Mouse (Mus musculus): Measurements from ENCODE around the gene Tiam1.

Tiam1 gene

DNA sequence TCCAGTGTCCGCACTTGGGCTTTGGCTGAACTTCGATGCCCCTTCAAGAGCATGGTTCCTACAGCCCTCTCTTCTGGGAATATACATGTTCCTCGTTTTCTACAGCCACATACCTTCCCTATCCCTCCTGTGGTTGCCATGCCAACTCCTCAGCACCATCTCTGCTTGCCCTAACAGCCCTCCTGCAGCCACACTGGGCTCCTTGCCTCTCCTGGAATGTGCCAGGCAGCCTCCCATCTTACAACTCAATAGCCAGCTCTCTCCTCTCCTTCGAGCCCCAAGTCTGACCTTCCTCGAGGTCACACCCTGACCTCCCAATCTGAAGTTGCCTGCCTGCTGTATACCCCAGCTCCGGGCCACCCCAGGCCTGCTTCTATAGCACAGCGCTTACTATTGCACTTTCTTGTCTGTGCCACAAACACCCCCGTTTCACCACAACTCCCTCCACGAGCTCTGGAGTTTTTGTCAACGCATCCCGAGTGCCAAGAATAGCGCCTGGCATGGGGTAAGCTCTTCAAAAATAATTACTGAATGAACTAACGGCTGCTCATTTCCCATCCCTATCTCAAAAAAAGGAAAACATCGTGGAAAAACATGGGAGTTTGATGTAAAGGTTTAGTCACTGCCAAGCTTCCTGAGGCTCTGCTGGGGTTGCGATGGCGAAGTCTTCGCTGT, 252.9 kb downstream of the Tiam1 start:
- intact Hi-C loops (cut with DNase I): no loop called here

- intact Hi-C loops (cut with DNase I): no loop called here
Observed at GRCm38 (mm10) chr16:89889890-89890462, 253.6 kb downstream of the Tiam1 start.

DNA sequence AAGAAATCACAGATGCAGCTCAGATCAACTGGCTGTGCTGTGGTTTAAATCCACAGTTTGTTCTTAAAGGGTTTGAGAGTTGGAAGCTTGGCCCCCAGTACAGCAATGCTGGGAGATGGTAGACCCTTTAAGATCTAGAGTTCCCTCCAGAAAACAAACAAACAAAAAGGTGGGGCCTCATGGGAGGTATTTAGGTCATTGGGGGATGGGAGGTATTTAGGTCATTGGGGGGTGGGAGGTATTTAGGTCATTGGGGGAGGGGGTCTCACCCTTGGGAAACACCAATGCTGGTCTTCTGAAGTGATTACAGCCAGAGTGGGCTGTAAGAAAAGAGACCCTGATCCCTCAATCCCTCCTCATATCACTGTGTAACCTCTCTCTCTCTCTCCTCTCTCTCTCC, 257.0 kb downstream of the Tiam1 start:
- intact Hi-C loops (cut with DNase I): no loop called here

DNA sequence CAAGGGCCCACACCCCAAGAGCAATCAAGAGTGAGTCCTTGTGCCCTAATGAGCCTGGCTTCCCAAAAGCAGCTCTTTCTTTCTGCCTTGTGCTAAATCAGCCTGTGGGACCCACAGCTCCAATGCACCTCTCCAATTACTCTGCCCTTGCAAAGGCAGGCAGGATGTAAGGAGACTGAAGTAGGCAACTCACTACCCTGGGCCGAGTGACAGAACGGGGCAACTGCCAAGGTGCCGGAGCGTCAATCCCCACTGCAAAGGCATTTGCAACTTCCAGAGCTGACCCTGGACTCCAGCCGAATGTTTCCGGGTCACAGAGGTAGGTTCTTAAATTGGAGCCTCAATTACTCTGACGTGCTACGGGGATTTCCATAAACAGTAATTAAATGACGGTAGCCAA, 257.9 kb downstream of the Tiam1 start:
- intact Hi-C loops (cut with DNase I): no loop called here

- intact Hi-C loops (cut with DNase I): no loop called here
Observed at GRCm38 (mm10) chr16:89883897-89884296, 259.7 kb downstream of the Tiam1 start.

- intact Hi-C loops (cut with DNase I): no loop called here
Observed at GRCm38 (mm10) chr16:89882477-89883234, 260.9 kb downstream of the Tiam1 start.

- intact Hi-C loops (cut with DNase I): no loop called here
Observed at GRCm38 (mm10) chr16:89877206-89877605, 266.4 kb downstream of the Tiam1 start.

- intact Hi-C loops (cut with DNase I): no loop called here
Observed at GRCm38 (mm10) chr16:89876079-89876478, 267.5 kb downstream of the Tiam1 start.

GRCm38 (mm10) chr16:89874012-89874704, 269.4 kb downstream of the Tiam1 start:
- intact Hi-C loops (cut with DNase I): no loop called here

DNA sequence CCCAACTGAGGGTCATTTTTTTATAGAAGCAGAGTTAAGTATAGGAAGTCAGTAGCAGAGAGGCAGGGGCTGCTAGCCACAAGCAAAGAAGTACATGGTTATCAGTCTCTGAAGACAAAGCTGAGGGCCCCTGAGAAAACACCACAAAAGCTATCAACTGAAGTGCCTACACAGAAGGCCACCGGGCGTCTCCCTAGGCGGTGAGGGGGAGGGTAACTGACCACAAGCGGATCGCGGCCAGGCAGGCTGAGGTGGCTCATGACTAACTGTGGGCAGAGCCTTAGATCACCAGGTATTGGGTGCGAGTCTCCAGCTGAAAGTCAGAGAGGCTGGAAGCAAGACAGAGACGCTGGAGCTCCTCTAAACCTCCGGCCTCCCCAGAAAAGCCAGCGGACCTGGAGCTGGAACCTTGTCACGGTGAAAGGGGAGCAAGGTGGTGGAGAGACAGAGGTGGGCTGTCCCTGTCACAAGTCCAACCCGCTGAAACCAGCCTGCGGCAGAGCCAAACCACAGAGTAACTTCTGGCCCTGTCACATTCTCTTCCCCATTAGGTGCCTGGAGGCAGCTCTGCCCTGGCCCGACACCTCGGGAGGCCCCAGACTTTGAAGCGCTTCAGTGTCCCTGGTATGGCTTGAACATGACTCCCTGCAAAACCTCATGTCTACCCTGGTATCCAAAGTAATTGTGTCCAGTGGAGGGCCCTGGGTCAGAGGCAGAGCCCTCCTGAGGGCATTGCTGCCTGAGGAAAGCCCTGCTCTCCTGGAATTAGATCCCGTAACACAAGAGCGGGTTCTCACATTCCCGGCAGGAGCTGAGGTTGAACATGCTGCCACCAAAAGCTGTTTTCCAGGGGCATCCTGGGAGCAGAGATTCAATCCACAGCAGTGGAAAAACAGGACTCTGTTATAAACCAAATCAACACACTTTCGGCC, 271.3 kb downstream of the Tiam1 start:
- intact Hi-C loops (cut with DNase I): no loop called here

GRCm38 (mm10) chr16:89871382-89871781, 272.2 kb downstream of the Tiam1 start:
- intact Hi-C loops (cut with DNase I): no loop called here

DNA sequence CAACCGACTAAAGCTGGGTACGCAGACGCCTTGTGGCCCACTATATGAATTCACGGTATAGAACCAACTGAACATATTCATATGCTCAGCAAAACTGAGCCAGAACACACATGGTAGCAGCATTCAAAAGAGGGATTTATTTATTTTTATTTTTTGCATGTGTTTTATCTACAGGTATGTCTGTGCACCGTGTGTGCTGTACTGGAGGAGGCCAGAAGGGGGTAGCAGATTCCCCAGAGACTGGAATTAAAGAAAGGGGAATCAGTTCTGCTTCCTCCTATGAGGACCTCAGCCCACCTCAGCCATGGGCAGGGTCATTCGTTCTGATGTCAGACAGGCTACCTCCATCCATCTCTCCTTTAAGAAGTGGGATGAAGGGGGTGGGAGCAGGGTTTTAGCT, 273.5 kb downstream of the Tiam1 start:
- intact Hi-C loops (cut with DNase I): no loop called here

DNA sequence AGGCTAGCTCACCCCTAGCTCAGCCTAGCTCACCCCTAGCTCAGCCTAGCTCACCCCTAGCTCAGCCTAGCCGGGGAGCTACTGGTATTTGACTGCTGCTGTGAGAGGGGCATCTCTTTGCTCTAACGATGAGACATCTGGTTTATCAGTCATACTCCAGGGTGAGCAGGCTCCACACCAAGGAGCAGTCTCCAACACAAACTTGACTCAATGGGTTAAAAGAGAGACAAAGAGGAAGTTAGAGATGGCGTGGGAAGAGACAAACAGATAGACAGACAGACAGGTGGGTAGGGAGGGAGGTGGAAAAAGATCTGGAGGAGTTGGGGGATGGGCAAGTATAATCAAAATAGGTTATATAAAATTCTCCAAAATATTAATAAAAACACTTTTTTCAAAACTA, 275.1 kb downstream of the Tiam1 start:
- intact Hi-C loops (cut with DNase I): no loop called here

DNA sequence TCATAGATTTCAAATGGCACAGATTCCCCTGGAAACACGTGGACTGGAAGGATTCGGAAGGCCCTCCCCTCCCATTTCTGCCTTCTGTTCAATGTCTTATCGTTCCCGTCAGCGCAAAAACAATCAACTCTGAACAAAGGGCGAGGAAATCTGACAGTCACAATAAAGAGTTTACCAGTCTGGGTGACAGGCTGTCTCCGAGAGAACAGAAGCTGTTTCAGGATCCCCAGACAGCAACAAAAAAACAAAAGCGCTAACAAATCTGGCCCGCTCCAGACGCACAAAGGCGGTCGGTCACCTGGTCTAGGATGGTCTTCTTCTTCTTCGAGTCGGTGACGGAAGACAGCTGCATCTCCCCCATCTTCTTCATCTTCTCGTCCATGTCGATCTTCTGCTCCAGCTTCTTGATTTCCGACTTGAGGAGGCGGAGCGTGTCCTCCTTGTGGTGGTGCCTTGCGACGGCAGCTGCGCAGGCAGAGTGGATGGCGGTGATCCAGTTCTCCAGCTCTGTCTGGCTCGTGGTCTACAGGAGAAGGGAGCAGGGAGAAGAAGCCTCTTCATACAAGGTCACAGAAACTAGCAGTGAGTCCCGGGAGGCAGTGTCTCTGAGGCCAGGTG, 276.2 kb downstream of the Tiam1 start:
- intact Hi-C loops (cut with DNase I): no loop called here

DNA sequence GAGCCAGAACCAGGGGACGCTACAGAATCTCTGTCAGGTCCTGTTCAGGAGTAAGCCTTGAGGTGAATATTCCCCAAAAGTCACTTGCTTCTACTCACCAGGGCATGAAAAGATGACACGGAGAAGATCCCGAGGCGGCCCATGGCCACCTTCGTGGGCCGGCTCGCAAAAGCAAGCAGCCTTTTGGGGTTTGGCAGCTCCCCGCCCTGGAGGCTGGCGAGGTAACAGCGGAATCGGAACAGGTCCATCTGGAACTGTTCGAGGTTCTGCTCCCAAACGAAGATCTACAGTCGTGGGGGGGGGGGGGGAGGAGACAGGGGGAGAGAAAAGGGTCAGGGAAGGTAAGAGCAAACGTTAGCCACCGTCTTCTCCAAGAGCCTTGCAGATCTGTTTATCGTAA, 278.4 kb downstream of the Tiam1 start:
- intact Hi-C loops (cut with DNase I): no loop called here

DNA sequence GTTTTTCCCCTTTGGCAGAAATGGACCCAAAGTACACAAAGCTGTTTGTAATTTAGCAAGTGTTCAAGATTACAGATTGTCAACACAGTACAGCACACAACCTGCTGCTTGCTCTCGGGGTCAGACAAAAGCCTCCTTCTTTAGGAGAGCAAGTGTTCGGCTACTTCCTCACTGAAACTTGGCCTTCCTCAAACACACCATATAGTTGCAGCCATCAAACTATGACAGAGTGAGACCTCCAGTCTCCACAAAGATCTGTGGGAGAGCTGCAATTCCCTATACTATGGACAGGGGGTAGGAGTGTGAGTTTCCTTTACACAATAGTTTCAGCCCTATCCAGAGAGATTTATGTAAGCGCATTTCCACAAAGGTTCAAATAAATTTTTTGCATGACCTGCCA, 278.9 kb downstream of the Tiam1 start:
- intact Hi-C loops (cut with DNase I): no loop called here

DNA sequence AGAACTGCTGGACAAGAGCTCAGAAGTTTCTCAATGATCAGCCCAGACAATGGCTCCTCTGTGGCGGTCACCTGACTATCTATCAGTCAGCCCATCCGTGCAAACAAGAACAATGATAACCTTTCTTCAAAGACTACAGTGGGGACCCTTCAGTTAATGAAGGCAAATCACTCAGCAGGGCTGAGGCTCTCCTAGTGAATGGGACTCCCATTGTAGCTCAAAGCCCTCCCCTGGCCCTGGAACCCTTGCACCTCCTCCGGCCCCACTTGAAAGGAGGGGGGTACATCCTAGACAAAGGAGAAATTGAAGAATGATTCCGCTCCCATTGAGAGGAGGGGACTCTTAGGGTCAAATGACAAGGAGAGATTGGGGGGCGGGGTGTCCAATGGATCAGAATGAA, 280.3 kb downstream of the Tiam1 start:
- intact Hi-C loops (cut with DNase I): no loop called here

DNA sequence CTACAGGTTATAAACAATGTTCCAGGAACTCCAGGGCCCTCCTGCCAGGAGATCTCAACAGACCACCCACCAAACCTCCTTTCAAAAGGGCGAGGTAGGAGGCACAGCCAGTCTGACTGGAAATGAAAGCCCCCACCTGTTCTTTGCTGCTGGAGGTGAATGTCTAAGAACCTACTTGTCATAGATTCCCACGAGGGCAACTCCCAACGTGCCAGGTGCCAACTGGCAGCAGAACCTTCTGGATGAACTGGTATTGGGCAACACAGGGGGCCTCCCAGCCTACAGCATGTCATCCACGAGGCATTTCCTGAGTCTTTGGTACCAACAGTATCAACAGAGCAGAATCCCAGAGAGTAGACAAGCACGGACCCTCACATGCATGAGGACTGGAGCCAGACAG, 282.0 kb downstream of the Tiam1 start:
- intact Hi-C loops (cut with DNase I): no loop called here

DNA sequence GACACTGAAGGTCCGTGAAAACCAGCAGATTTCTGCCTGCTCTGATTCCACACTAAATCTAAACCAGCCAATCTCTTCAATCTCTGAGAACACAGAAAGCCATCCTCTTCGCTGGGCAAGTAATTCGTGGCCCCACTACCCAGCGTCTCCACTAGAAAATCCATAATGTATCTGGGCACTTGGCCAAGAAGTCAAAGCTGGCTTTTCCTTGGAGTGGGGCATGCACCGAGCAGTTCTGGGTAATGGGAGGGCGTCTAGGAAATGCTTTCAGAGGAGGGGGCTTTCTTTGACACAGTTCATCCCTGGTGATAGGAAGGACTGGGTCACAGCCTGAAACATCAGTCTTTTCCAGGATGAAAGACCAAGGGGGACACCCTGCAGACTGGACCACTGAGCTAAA, 282.9 kb downstream of the Tiam1 start:
- intact Hi-C loops (cut with DNase I): no loop called here

DNA sequence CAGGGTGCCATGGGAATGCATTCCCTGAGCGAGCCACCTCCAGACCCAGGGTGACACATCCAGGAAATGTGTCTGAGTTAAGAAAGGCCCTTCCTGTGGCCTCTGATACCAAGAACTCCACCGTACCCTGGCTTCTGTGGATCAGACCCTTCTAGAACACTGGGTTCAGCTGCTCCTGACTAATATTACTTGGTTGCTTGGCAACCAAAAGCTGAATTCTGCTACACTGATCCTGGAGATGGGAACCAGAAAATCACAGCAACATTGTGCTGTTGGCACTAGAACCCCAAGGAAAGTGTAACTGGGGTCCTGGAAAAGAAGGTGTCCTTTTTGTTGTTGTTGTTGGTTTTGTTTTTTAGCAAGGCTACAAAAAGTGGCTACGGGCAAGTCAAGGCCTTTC, 285.9 kb downstream of the Tiam1 start:
- intact Hi-C loops (cut with DNase I): no loop called here

DNA sequence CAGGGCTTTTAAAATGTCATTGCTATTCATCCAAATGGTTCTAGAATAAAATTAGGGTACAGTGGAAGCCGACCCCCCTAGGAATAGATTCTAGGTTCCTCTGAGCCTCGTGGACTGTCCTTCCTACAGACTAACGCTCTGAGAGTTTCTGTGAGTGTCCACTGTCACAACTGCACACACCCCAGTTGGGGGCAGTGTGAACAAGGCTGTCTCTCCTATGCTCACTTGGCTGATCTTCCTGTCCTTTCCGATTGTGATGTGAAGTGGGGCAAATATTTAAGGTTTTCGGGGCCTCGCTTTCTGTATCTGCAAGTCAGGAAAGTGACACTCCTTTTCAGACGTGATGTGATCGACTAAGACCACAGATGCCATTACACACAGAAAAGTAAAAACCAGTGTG, 288.8 kb downstream of the Tiam1 start:
- intact Hi-C loops (cut with DNase I): no loop called here

Measured in adrenal gland (tissue).